Mouse (Mus musculus) mouse embryonic stem cell (cell line): Measurements from ENCODE around the gene Gng2.
"Not testable (repeated sequence)": the region's sequence is repeated elsewhere in the genome, so short reads cannot be mapped to it uniquely, and the experiment has no call there.

ENCODE experiments used
- in situ Hi-C, 2 experiments: fragments of 300-500 bp; cut with MboI; formaldehyde crosslinking; loops; 1 replicate in 1 of 2; 3 replicates in 1 of 2; pipeline ENCODE4 v1.14.3; 2019 to 2020; ENCODE audit warnings: low sequenced_read_pairs in 2 of 2, low pct_unique_long_range_greater_than_20kb in 1 of 2, mixed read lengths in 1 of 2; ENCODE audit not compliant: unreplicated experiment in 1 of 2

Gng2 gene

DNA sequence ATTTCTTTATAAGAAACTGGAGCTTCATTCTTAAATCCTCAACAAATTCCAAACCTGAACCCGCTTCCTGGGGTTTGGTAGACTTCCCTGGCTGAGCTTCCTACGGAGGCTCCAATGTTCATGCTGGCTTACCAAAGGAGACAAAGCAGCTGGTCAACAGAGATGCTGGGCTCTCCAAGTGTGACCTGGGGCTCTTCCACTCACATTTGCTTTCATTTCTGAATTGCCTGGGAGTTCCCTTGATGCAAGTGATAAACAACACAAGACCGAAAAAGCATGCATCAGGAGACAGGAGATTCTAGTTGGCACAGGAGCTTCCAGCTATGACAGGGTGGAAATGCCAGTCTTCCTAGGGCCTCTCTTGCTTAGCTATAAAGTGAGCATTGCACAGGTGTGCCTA lies 72.6 kb downstream of the Gng2 start:
- in situ Hi-C loops, result no loop called here

DNA sequence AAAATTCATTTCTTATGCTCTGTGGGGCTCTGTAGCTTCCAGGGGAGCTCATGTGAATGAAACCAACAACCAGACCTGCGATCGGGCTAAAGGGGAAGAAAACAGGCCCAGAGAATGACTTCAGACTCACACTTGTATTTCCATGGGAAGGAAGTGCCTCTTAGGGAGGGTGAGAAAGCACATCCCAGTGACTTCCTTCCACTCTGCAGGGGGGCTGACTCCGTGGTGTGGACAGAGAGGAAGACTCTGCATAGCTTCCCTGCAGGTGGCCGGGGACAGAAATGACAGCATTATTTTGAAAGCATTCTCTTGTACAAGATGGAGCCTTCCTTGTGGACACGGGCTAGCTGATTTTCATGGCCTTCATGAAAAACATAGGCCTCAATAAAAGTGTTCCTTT lies 73.4 kb downstream of the Gng2 start:
- in situ Hi-C loops, result no loop called here

DNA sequence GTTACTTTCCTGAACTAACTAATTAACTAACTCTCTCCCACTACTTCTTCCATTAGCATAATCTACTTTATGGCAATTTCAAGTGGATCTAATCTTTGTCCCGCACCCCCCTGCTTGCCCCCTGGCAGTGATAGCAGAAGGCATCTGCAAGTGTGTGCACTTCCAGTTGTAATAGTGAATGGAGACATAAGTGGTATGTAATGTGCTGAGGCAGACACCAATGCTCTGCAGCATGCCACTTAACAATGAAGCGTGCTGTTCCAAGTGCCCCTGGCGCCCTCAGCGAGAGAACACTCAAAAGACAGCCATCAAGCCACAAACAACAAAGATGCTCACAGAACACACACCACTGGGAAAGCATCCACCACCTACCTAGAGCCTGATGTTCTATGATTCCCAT lies 76.9 kb downstream of the Gng2 start:
- in situ Hi-C loops, result no loop called here

DNA sequence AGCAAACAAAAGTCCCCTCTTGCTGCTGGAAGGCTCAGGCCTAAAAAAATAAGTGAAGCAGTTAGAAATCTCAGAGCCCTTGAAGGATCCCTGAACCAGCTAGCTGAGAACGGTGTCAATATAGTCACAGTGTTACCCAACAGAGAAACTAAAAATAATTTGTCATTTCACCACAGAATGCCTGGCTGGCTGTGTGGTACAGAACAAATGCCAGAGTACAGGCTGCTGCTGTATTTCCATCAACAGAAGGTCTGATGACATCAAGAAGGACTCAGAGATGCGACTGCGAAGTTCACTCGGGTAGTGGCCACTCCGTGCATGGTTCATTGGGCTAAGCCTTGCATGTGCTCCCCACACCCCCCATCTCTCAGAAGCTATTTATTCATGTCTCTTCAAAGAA lies 89.9 kb downstream of the Gng2 start:
- in situ Hi-C loops, result no loop called here

DNA sequence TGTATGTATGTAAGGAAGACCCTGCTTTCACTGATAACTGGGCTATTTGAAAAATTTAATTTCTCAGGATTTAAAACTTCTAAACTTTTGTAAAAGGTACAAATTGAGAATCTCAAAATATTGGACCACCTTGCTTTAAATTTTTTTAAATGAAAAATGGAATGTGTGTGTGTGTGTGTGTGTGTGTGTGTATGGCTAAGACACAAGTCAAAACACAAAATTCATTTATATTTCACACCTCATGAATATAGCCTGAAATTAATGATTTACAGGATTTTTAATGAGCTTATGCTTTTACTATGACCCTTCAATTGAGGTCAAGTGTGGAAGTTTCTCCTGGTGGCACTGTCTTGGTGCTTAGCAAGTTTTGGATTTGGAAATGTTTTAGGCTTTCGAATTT lies 93.0 kb downstream of the Gng2 start:
- in situ Hi-C loops, result not testable (repeated sequence)

DNA sequence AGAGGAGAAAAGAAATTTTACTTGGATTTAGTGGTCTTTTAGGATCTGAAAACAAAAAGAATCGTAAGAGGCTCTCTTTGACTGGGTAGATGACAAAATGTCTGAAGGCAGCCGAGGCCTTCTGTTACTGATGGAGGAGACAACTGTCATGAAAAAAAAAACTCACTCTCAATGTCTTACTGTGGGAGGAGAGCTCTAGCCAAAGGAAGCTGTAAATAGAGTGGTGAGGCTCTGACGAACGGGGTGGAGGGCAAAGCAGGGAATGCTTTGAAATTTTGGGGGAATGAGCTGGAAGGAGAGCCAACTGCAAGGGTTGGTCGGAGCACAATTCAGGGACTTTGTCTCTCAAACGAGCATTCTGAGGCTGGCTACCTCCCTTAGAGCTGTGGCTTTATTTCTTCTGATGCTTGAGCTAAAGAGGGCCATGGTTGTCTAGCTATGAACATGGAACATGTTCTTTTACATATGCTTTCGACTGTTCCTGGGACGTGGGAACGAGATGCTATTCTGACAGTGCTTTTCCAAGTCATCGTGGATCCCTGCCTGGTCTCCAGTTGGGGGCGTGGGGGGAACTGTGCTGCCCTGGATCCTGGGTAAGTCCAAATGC lies 103.1 kb downstream of the Gng2 start:
- in situ Hi-C loops, result no loop called here

DNA sequence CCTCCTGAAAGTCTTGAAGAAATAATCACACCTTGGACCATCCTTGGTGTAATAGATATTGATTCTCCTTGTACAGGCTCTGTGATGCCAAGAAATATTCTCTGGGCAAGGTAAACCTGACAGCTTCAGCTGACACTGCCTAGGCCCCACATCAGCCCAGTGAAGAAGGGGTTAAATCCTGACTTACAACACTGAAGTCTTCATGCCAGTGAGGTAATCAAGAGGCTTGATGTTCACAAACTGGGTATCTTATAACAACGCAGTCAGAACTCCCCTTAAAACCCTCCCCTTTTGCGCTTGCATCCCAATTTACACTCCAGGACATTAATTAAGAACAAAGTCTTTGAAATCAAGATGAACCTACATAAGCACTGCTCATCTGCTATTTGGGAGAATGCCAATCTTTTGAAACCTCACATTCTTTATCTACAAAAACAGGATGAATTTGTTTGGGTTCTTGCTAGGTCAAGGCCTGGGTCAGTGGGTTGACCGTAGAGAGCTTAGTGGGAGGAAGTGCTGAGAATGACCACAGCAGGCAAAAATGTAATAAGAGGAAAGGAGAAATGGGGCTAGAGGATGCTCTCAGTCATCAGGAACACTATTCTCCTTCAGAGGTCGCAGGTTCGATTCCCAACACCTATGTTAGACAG lies 110.0 kb downstream of the Gng2 start:
- in situ Hi-C loops, result no loop called here

DNA sequence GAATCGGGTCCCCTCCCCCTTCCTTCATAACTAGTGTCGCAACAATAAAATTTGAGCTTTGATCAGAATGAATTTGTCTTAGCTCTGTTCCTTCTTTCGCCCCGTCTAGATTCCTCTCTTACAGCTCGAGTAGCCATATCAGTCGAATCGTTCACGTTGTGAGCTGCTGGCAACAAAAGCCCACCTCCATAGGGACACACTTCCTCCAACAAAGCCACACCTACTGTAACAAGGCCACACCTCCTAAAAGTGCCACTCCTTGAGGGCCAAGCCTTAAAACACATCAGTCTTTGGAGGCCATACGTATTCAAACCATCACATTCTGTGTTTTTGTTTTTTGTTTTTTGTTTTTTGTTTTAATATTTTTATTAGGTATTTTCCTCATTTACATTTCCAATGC lies 112.3 kb downstream of the Gng2 start:
- in situ Hi-C loops, result not testable (repeated sequence)

DNA sequence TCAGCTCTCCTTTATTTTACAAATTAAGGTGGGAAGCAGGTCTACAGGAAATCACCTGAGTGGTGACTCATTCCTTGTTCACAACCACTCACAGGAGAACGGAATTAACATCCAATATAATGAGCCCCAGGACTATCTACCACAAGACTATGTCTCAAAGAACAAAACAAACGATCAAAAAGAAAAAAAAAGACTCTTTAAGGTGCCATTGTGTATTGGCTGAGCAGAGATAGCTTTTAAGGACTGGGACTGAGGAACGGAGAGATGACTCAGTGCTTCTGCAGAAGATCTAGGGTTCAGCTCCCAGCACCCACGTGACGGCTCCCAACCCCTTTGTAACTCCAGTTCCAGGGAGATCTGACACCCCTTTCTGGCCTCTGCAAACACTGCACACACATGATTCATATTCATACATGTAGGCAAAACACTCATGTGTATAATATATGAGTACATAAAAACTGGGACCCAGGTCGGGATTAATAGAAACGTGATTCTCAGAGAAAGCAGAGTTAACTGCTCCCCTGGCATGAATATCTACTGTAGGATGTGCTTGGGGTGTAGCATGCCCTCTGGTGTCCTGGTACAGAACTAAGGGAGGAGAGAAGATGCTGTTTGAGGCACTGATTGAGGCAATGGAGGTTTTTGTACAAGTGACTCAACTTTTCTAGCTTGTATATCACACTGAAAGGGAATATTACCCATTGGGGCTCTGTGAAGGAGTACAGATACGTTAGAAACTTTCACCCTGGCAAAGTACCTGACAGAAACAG lies 115.9 kb downstream of the Gng2 start:
- in situ Hi-C loops, result no loop called here

DNA sequence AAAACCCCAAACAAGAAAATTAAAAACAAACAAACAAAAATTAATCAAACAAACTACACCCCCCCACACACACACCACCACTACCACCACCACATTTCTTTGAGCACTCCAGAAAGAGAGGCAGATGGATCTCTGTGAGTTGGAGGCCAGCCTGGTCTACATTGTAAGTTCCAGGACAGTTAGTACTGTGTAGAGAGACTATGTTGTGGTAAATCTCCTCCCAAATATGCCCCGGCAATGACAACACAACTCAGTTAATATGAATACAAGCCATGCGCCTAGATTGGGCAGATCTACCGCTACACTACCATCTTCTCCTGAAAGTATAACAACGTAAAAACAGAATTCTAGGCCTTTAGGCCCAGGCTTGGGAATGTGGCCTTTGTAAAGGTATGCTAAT lies 117.1 kb downstream of the Gng2 start:
- in situ Hi-C loops, result no loop called here

DNA sequence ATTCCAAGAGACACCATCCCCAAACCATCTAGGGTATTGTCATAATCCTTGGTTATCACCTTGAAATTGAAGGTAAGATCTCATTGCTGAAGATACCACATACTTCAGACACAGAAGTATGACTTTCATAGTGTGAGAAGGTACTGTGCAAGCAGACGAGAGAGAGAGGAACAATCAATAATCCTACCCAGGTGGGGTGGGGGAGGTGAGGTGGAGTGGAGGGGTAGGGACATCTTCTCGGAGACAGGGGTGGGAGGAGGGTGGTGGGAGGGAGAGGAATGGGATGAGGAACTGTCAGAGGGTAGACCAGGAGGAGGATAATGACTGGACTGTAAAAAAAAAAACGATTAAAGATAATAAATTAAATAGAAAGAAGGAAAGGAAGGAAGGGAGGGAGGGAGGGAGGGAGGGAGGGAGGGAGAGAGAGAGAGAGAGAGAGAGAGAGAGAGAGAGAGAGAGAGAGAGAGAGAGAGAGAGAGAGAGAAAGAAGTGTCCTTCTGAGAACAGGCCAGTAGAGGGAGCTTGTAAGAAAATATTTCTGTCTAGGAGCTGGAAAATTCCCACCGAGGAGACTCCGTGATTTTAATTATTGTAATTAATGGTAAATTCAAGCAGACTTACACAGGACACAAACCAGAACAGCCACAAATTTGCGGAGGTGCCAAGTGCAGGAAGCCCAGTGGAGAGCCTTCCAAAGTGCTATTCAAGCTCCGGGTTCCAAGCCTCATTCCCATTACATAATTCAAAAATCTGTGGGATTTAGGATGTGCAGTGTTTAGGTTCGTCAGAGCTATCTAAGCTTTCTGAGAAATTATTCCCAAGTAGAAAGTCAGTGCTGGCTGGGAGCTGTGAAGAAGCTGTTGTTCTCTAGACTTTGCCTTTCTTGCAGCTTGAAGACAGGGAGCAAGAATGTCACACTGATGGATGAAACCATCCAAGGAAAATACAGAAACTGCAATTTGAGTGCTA lies 118.3 kb downstream of the Gng2 start:
- in situ Hi-C loops, result loop anchor here in 1 of 2 experiments (10.0 kb wide), 1 partner anchor 136 kb away; no protein-coding TSS in a partner anchor

DNA sequence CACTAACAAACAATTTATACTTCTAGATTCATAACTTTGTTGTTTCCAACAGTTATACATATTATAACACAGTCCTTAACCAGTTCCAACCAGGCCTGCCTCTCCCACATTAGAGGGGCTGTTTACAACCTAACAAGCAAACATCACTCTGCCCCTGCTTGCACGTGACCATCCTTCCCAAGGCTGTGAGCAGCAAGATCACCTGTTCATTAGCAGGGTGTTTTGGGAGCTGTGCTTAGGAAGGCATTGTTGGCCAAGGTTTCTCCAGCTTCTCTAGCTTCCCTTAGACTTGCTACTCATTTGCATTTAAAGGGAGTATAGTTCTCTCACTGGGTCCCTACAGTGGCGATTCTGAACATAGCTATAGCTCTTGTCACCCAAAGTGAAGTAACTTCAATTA lies 119.1 kb downstream of the Gng2 start:
- in situ Hi-C loops, result loop anchor here in 1 of 2 experiments (10.0 kb wide), 1 partner anchor 137 kb away; no protein-coding TSS in a partner anchor

DNA sequence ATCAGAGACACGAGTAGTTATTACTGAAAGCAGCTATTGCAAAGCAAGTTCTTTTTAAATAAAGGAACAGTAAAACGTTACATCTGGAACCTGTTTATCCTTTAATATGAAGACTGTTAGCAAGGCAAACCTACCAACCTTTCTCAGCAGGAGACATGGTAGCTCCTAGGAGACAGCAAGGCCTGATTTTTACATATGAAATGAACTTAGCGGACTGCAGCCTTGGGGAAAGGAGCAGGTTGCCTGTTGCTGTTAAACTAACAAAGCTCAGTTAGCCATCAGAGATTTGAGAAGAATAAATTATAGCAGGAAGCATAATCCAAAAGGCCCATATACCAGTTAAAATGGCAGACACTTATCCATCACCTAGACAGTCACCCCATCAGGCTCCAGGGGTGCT lies 124.0 kb downstream of the Gng2 start:
- in situ Hi-C loops, result loop anchor here in 1 of 2 experiments (10.0 kb wide), 1 partner anchor 141 kb away; no protein-coding TSS in a partner anchor

DNA sequence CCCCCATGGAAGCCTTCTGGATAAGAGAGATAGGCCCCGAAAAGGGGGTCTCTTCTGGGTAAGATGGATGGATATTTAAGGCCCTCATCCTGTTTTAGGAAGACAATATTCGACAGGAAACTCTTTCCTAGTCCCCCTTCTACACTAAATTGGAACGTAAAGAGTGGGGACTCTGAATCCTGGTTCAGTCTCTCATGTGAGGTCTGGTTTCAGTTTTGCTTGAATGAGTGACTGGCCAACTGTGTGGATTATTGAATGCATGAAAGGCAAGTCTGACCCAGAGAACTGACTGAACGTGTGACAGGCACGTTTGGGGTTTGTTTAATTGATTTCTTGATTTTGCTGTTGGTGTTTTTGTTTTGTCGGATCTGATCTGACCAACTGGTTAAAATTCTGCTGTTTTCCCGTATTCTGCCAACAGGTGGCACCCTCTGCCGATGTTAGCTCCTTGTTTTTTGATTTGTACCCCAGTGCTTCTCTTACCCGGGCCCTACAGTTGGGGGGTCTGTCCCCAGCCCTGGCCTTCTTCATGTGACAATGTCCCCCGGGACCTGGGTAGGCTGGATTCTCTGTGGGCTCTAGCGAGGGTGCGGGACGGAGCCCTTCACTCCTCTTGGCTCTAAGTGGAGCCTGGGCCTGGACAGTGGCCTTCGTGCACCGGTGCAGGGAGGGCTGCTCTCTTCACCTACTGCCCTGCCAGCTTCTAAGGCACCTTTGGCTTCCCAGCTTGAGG lies 137.7 kb downstream of the Gng2 start:
- in situ Hi-C loops, result loop anchor here (5.0 to 25.0 kb wide), 4 partner anchors 173 to 423 kb away; partner anchors contain the start of gene Kcnk16 (in 1 of the 2)

DNA sequence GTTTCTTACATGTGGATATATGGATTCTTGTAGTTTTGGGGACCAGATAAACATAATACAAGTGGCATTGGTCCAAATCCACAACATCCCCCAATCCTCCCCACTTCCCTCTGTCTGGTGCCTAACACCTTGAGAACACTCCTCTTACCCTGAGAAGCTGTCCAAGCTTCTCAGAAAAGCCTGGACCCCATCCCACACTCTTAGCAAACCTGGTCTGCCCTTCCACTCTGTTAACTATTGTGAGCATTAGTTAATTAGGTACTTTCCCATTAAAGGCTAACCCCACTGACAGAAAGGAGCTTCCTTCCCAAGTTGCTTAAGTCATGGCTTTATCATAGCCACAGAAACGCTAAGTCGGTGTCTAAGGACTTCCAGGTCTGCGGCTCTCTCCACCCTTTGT lies 141.1 kb downstream of the Gng2 start:
- in situ Hi-C loops, result loop anchor here (5.0 to 25.0 kb wide), 4 partner anchors 176 to 426 kb away; partner anchors contain the start of gene Kcnk16 (in 1 of the 2)

DNA sequence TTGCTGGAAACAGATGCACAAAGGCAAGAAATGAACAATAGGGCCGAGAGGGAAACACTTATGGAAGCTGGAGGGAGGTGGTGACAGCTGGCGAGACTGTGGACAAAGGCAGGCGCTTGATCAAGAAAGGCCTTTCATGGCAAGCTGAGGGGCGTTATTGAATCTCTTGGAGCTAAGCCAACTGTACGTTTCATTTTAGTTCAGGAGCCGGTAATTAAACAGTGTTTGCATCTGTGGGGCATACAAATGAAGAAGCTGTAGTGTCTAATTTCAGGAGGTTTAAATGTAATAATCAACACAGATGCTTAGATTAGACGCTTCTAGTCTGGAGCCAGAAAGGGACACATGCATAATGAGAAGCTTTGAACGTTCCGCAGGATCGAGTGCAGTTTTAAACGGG lies 151.9 kb downstream of the Gng2 start:
- in situ Hi-C loops, result loop anchor here (25.0 kb wide), 2 partner anchors 412 to 437 kb away; partner anchors contain the start of gene Kcnk16 (in 1 of the 2)

DNA sequence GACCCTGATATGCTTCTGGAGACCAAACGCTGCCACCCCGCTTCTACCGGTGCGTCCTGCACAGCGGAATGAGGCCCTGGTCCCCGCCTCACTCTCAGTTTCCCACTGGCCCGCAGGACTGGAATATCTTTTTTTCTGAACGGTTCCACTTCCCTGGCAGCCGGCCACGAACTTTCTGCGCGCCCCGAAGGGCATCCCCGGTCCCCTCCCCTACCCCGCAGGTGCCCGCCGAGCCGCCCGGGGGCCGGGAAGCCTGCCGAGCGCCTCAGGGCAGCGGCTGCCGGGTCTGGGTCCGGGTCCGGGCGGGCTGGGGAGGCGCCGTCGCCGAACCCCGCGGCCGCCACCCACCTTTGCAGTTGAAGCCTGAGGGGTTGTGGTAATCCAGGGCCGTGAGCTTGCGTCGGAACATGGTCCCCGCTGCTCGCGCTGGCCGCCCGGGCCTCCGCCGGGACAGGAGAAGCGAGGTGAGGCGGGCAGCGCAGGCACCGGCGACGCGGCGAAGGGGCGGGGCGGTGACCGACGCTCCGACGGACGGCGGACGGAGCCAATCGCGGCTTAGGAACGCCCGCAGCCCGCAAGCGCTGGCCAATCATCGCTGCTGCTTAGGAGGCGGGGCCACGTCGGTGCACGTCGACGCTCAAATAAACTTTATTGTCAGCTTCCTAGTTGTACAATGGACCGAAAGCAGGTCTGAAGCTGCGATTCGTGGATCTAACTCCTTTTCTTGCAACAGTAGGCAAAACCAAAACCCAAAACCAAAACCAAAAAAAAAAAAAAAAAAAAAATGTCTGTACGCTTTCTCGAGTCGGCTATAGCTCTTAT lies 153.9 kb downstream of the Gng2 start, which contains the start of gene Rtraf:
Gene Rtraf, minus strand, starts transcription at position 504 of the 822 bp plus-strand sequence.
- in situ Hi-C loops, result loop anchor here (5.0 kb wide), 2 partner anchors 121 to 249 kb away; no protein-coding TSS in a partner anchor
